Comparison of ENCODE assay signal across 11 mouse cellular contexts in the genomic region with DNA sequence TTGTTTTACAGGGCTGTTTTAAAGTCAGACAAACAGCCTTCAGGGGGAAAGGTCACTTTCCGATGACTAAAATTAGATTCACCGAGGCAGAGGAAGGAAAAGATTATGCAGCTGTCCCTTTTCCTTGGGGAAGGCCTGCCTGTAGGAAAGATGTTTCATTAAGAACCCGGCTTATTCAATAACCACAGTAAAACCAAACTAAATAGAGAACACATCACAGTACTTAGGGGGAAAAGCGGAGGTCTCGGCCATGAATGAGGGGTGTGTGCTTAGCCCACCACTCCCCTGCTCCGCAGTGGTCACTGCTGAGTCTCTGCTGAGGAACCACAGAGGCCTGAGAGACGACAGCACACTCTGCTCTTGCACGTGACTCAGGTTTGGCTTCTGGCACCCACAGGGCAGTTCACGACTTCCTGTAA.
DNase-seq lines count a peak whose midpoint lies in the region; ATAC-seq and TF ChIP-seq lines count a peak whose summit lies in the region.
"Had no signal": no experiment of that assay in that cellular context is flagged by ENCODE, and none has a peak within 500 bp of the region (broad histone marks: within the 10 kb centered on the region; RNA-seq: fewer than 3 reads in every experiment).

No protein-coding gene starts in this region.

- no peak for TF ChIP-seq CTCF in liver, postnatal 0 days (IDR thresholded peaks at IDR 0.05; ENCODE audit: low read depth)

- H3K27ac ChIP-seq in liver, embryonic 11.5 days (ENCODE audit: low read depth, low read length) = no peak overlapping the region
- no peak overlapping the region for H3K27ac ChIP-seq in liver, embryonic 12.5 days
- H3K27ac ChIP-seq in hindbrain, embryonic 15.5 days (replicated peaks) = 0 out of 2 replicates have a peak overlapping the region, but pooled peaks have one; percentile 26
- H3K27ac ChIP-seq in midbrain, embryonic 15.5 days = peak overlapping the region; percentile 23; the same call in 1 of the 2 replicates
- H3K27ac ChIP-seq in liver, postnatal 0 days (ENCODE audit: low read depth) = no peak overlapping the region

- peaks cover 5% of the 10 kb centered on the region for H3K4me1 ChIP-seq in liver, embryonic 11.5 days (replicated peaks; ENCODE audit: control insufficient read depth, insufficient read depth, low read length)
- H3K4me1 ChIP-seq in liver, embryonic 12.5 days = peaks cover 9% of the 10 kb centered on the region; the same call in 1 of the 2 replicates
- peaks cover 78% of the 10 kb centered on the region for H3K4me1 ChIP-seq in hindbrain, embryonic 15.5 days (replicated peaks)
- H3K4me1 ChIP-seq in midbrain, embryonic 15.5 days = peaks cover 72% of the 10 kb centered on the region
- H3K4me1 ChIP-seq in liver, postnatal 0 days (ENCODE audit: insufficient read depth) = no peaks in the 10 kb centered on the region

- no peaks in the 10 kb centered on the region for H3K27me3 ChIP-seq in liver, embryonic 11.5 days (replicated peaks; ENCODE audit: control insufficient read depth, insufficient read depth, low read length)
- no peaks in the 10 kb centered on the region for H3K27me3 ChIP-seq in liver, embryonic 12.5 days (replicated peaks)
- no peaks in the 10 kb centered on the region for H3K27me3 ChIP-seq in hindbrain, embryonic 15.5 days
- H3K27me3 ChIP-seq in midbrain, embryonic 15.5 days (replicated peaks) = no peaks in the 10 kb centered on the region
- no peaks in the 10 kb centered on the region for H3K27me3 ChIP-seq in liver, postnatal 0 days (ENCODE audit: insufficient read depth, low read length)

- 0 out of 2 replicates have a peak overlapping the region, but pooled peaks have one; percentile 7 for H3K4me2 ChIP-seq in liver, embryonic 11.5 days
- no peak overlapping the region for H3K4me2 ChIP-seq in liver, embryonic 12.5 days
- H3K4me2 ChIP-seq in hindbrain, embryonic 15.5 days = no peak overlapping the region
- no peak overlapping the region for H3K4me2 ChIP-seq in midbrain, embryonic 15.5 days
- H3K4me2 ChIP-seq in liver, postnatal 0 days (ENCODE audit: low read depth, low read length) = no peak overlapping the region

- no peaks in the 10 kb centered on the region for H3K9me3 ChIP-seq in liver, embryonic 11.5 days (ENCODE audit: control insufficient read depth, low read length)
- H3K9me3 ChIP-seq in liver, embryonic 12.5 days (replicated peaks) = no peaks in the 10 kb centered on the region
- no peaks in the 10 kb centered on the region for H3K9me3 ChIP-seq in hindbrain, embryonic 15.5 days
- no peaks in the 10 kb centered on the region for H3K9me3 ChIP-seq in midbrain, embryonic 15.5 days
- no peaks in the 10 kb centered on the region for H3K9me3 ChIP-seq in liver, postnatal 0 days (ENCODE audit: low read length)

- no peak for DNase-seq in liver, embryonic 11.5 days (ENCODE audit: low spot score)
- peak; percentile 67 for DNase-seq in forelimb bud, embryonic 11.5 days (ENCODE audit: low read depth, low spot score)
- DNase-seq in liver, postnatal 0 days = no peak
- DNase-seq in right cerebral cortex, postnatal 36 days (ENCODE audit: low spot score in 2 of 2) = no peak
- DNase-seq: layer of hippocampus, adult 9-11 months; lung, postnatal 10 days; thymus, postnatal 36 days had no signal

- H3K36me3 ChIP-seq in liver, embryonic 11.5 days (ENCODE audit: control insufficient read depth, insufficient read depth, low read length) = no peaks in the 10 kb centered on the region
- H3K36me3 ChIP-seq in liver, embryonic 12.5 days = no peaks in the 10 kb centered on the region
- no peaks in the 10 kb centered on the region for H3K36me3 ChIP-seq in hindbrain, embryonic 15.5 days
- H3K36me3 ChIP-seq in midbrain, embryonic 15.5 days (replicated peaks) = no peaks in the 10 kb centered on the region
- no peaks in the 10 kb centered on the region for H3K36me3 ChIP-seq in liver, postnatal 0 days (replicated peaks; ENCODE audit: insufficient read depth, low read length)

- no peak for TF ChIP-seq EP300 in liver, postnatal 0 days (IDR thresholded peaks at IDR 0.05; ENCODE audit: low read depth)

- no peak for ATAC-seq in liver, embryonic 11.5 days (replicated peaks; ENCODE audit: low FRiP score)
- ATAC-seq in liver, embryonic 12.5 days = no peak
- no peak for ATAC-seq in hindbrain, embryonic 15.5 days (ENCODE audit: low FRiP score, low read depth)
- no peak for ATAC-seq in midbrain, embryonic 15.5 days (replicated peaks)
- no peak for ATAC-seq in liver, postnatal 0 days
- no peak for ATAC-seq in cerebellum, adult (ENCODE audit: insufficient number of reproducible peaks, low FRiP score, low TSS enrichment)

- WGBS in liver, embryonic 11.5 days = 37% methylated on average over 9 of the region's 9 CpGs
- 28% methylated on average over 9 of the region's 9 CpGs for WGBS in liver, embryonic 12.5 days (ENCODE audit: insufficient replicate concordance)
- WGBS in hindbrain, embryonic 15.5 days = 25% methylated on average over 9 of the region's 9 CpGs
- WGBS in midbrain, embryonic 15.5 days = 26% methylated on average over 9 of the region's 9 CpGs
- 42% methylated on average over 9 of the region's 9 CpGs for WGBS in liver, postnatal 0 days (ENCODE audit: insufficient replicate concordance)

- no peak overlapping the region for H3K4me3 ChIP-seq in liver, embryonic 11.5 days (ENCODE audit: low read depth, low read length)
- H3K4me3 ChIP-seq in liver, embryonic 12.5 days = no peak overlapping the region
- H3K4me3 ChIP-seq in hindbrain, embryonic 15.5 days = no peak overlapping the region
- H3K4me3 ChIP-seq in midbrain, embryonic 15.5 days = no peak overlapping the region
- no peak overlapping the region for H3K4me3 ChIP-seq in liver, postnatal 0 days (ENCODE audit: low read depth, low read length)

- no peak overlapping the region for H3K9ac ChIP-seq in liver, embryonic 11.5 days (ENCODE audit: low read depth, low read length)
- H3K9ac ChIP-seq in liver, embryonic 12.5 days = no peak overlapping the region
- no peak overlapping the region for H3K9ac ChIP-seq in hindbrain, embryonic 15.5 days
- H3K9ac ChIP-seq in midbrain, embryonic 15.5 days = no peak overlapping the region
- H3K9ac ChIP-seq in liver, postnatal 0 days (replicated peaks) = no peak overlapping the region

Comparison
In these comparisons a context has a peak if more than half of its experiments do, and no peak if none do; other contexts are left out.
1. H3K27ac ChIP-seq: peak in hindbrain, embryonic 15.5 days (single experiment) and midbrain, embryonic 15.5 days (single experiment); none in liver, embryonic 11.5 days (single experiment), liver, embryonic 12.5 days (single experiment) and liver, postnatal 0 days (single experiment).